Mouse (Mus musculus) intestine, embryonic 16.5 days (tissue): ENCODE measurements at regions not wholly inside any gene's neighbourhood (a gene's known extent, or its start where the extent isn't known, plus 50 kb on each side); places are given as distances from the start of the nearest gene placed in this dataset.

Source experiments
- ATAC-seq: fragments of 200-750 bp; cut with Nextera tagmentation; 2 replicates; pipeline ENCODE4 v1.8.0; 2017; ENCODE audit warnings: moderate TSS enrichment, moderate library complexity
- H3K27ac ChIP-seq: fragments of 300-500 bp; sonication (generic); 2 replicates; pipeline ENCODE4 v1.5.1; 2014; ENCODE audit warnings: mild to moderate bottlenecking, low read length
- H3K27me3 ChIP-seq: fragments of 300-500 bp; sonication (generic); replicated peaks from 2 replicates; pipeline ENCODE4 v1.6.1; 2014; ENCODE audit warnings: low read length, control low read depth, mixed read lengths; ENCODE audit not compliant: control insufficient read depth, insufficient read depth
- H3K36me3 ChIP-seq: fragments of 300-500 bp; sonication (generic); 2 replicates; pipeline ENCODE4 v1.6.1; 2014; ENCODE audit warnings: low read length, control low read depth; ENCODE audit not compliant: control insufficient read depth, insufficient read depth
- H3K4me1 ChIP-seq: fragments of 300-500 bp; sonication (generic); 2 replicates; pipeline ENCODE4 v1.6.1; 2014; ENCODE audit warnings: low read length, control low read depth, mixed read lengths; ENCODE audit not compliant: control insufficient read depth, insufficient read depth
- H3K4me2 ChIP-seq: fragments of 300-500 bp; sonication (generic); 2 replicates; pipeline ENCODE4 v1.6.1; 2014; ENCODE audit warnings: low read depth, low read length, control low read depth
- H3K4me3 ChIP-seq: fragments of 300-500 bp; sonication (generic); 2 replicates; pipeline ENCODE4 v1.5.1; 2014; ENCODE audit warnings: mild to moderate bottlenecking, low read length
- H3K9ac ChIP-seq: fragments of 300-500 bp; sonication (generic); 2 replicates; pipeline ENCODE4 v1.6.1; 2014; ENCODE audit warnings: low read depth, low read length
- H3K9me3 ChIP-seq: fragments of 300-500 bp; sonication (generic); 2 replicates; pipeline ENCODE4 v1.6.1; 2016; ENCODE audit warnings: low read length, control low read depth; ENCODE audit not compliant: control insufficient read depth
- WGBS: fragments of 180-500 bp; shearing (Covaris S2); extraction: QIAGEN DNeasy Blood & Tissue Kit; methylation state at CpG from one replicate; pipeline ENCODE4 v1.1.7; 2014; 5-methylcytosine and 5-hydroxymethylcytosine counted together

GRCm38 (mm10) chr14:55339036-55339614, 117.3 kb downstream of the Dhrs2 start:
- Histone ChIP-seq H3K27ac (no peak overlapping the region), H3K9me3 (no peaks in the 10 kb centered on the region), H3K36me3 (no peaks in the 10 kb centered on the region), H3K27me3 (no peaks in the 10 kb centered on the region), H3K4me1 (no peaks in the 10 kb centered on the region), H3K9ac (no peak overlapping the region), H3K4me2 (no peak overlapping the region), H3K4me3 (no peak overlapping the region)
- WGBS, result 67% methylated on average over 9 of the region's 9 CpGs
- no peak for ATAC-seq

- no peak overlapping the region for H3K9ac ChIP-seq
- H3K9me3 ChIP-seq, result no peaks in the 10 kb centered on the region
- ATAC-seq, result no peak
- no peak overlapping the region for H3K4me2 ChIP-seq
- no peaks in the 10 kb centered on the region for H3K36me3 ChIP-seq
- H3K27me3 ChIP-seq, result no peaks in the 10 kb centered on the region
- no peak overlapping the region for H3K27ac ChIP-seq
- no peak overlapping the region for H3K4me3 ChIP-seq
- WGBS, result 45% methylated on average over 1 of the region's 1 CpGs
- H3K4me1 ChIP-seq, result no peaks in the 10 kb centered on the region
Measured at GRCm38 (mm10) chr14:55343341-55343740, 121.5 kb downstream of the Dhrs2 start.

- no peak overlapping the region for H3K9ac ChIP-seq
- no peak overlapping the region for H3K27ac ChIP-seq
- H3K27me3 ChIP-seq, result no peaks in the 10 kb centered on the region
- H3K4me1 ChIP-seq, result no peaks in the 10 kb centered on the region
- H3K9me3 ChIP-seq, result no peaks in the 10 kb centered on the region
- no peak overlapping the region for H3K4me2 ChIP-seq
- WGBS, result 72% methylated on average over 5 of the region's 5 CpGs
- H3K36me3 ChIP-seq, result no peaks in the 10 kb centered on the region
- ATAC-seq, result no peak
- H3K4me3 ChIP-seq, result no peak overlapping the region
Measured at GRCm38 (mm10) chr14:55343914-55344313, 122.1 kb downstream of the Dhrs2 start.

GRCm38 (mm10) chr14:55345091-55345490, 123.3 kb downstream of the Dhrs2 start:
- Histone ChIP-seq H3K36me3 (no peaks in the 10 kb centered on the region), H3K4me2 (no peak overlapping the region), H3K9me3 (no peaks in the 10 kb centered on the region), H3K27ac (no peak overlapping the region), H3K4me3 (no peak overlapping the region), H3K4me1 (no peaks in the 10 kb centered on the region), H3K27me3 (no peaks in the 10 kb centered on the region), H3K9ac (no peak overlapping the region)
- WGBS, result 86% methylated on average over 5 of the region's 5 CpGs
- ATAC-seq, result no peak

- Histone ChIP-seq H3K9me3 (no peaks in the 10 kb centered on the region), H3K36me3 (no peaks in the 10 kb centered on the region), H3K27ac (no peak overlapping the region), H3K27me3 (no peaks in the 10 kb centered on the region), H3K4me2 (no peak overlapping the region), H3K4me1 (no peaks in the 10 kb centered on the region), H3K4me3 (no peak overlapping the region), H3K9ac (no peak overlapping the region)
- 87% methylated on average over 4 of the region's 4 CpGs for WGBS
- no peak for ATAC-seq
Measured at GRCm38 (mm10) chr14:55348098-55348497, 126.3 kb downstream of the Dhrs2 start.

- H3K9ac ChIP-seq, result no peak overlapping the region
- WGBS, result 55% methylated on average over 2 of the region's 2 CpGs
- no peak overlapping the region for H3K27ac ChIP-seq
- no peaks in the 10 kb centered on the region for H3K36me3 ChIP-seq
- H3K9me3 ChIP-seq, result no peaks in the 10 kb centered on the region
- no peak overlapping the region for H3K4me3 ChIP-seq
- ATAC-seq, result no peak
- H3K4me1 ChIP-seq, result no peaks in the 10 kb centered on the region
- H3K4me2 ChIP-seq, result no peak overlapping the region
- no peaks in the 10 kb centered on the region for H3K27me3 ChIP-seq
Measured at GRCm38 (mm10) chr14:55357258-55357657, 121.3 kb upstream of the Dhrs4 start.

- no peaks in the 10 kb centered on the region for H3K36me3 ChIP-seq
- H3K4me3 ChIP-seq, result no peak overlapping the region
- H3K4me1 ChIP-seq, result no peaks in the 10 kb centered on the region
- no peaks in the 10 kb centered on the region for H3K27me3 ChIP-seq
- no peak overlapping the region for H3K9ac ChIP-seq
- no peaks in the 10 kb centered on the region for H3K9me3 ChIP-seq
- 59% methylated on average over 2 of the region's 2 CpGs for WGBS
- no peak overlapping the region for H3K27ac ChIP-seq
- ATAC-seq, result no peak
- no peak overlapping the region for H3K4me2 ChIP-seq
Measured at GRCm38 (mm10) chr14:55358429-55358828, 120.1 kb upstream of the Dhrs4 start.

- no peak for ATAC-seq
- H3K27ac ChIP-seq, result no peak overlapping the region
- 72% methylated on average over 4 of the region's 4 CpGs for WGBS
- no peaks in the 10 kb centered on the region for H3K9me3 ChIP-seq
- H3K36me3 ChIP-seq, result no peaks in the 10 kb centered on the region
- no peak overlapping the region for H3K9ac ChIP-seq
- H3K4me2 ChIP-seq, result no peak overlapping the region
- H3K4me1 ChIP-seq, result no peaks in the 10 kb centered on the region
- no peaks in the 10 kb centered on the region for H3K27me3 ChIP-seq
- no peak overlapping the region for H3K4me3 ChIP-seq
Measured at GRCm38 (mm10) chr14:55362316-55362715, 116.2 kb upstream of the Dhrs4 start.

GRCm38 (mm10) chr14:55362757-55363156, 115.8 kb upstream of the Dhrs4 start:
- H3K9ac ChIP-seq, result no peak overlapping the region
- no peak overlapping the region for H3K4me3 ChIP-seq
- no peaks in the 10 kb centered on the region for H3K4me1 ChIP-seq
- no peaks in the 10 kb centered on the region for H3K36me3 ChIP-seq
- ATAC-seq, result no peak
- 70% methylated on average over 7 of the region's 7 CpGs for WGBS
- H3K4me2 ChIP-seq, result no peak overlapping the region
- H3K9me3 ChIP-seq, result no peaks in the 10 kb centered on the region
- no peaks in the 10 kb centered on the region for H3K27me3 ChIP-seq
- no peak overlapping the region for H3K27ac ChIP-seq

GRCm38 (mm10) chr14:55370384-55370783, 108.2 kb upstream of the Dhrs4 start:
- Histone ChIP-seq H3K9me3 (no peaks in the 10 kb centered on the region), H3K27ac (no peak overlapping the region), H3K27me3 (no peaks in the 10 kb centered on the region), H3K4me1 (no peaks in the 10 kb centered on the region), H3K4me2 (no peak overlapping the region), H3K9ac (no peak overlapping the region), H3K36me3 (no peaks in the 10 kb centered on the region), H3K4me3 (no peak overlapping the region)
- WGBS, result 78% methylated on average over 5 of the region's 5 CpGs
- no peak for ATAC-seq
